Mouse (Mus musculus) lung, adult 2 months (tissue): Measurements from ENCODE around the gene Rcan3. TPM values are rescaled to one million over a fixed set of nuclear protein-coding genes. Genes with fewer than 3 reads are reported as not detected.

Experiments
- DNase-seq: peaks from one replicate; pipeline ENCODE4 v3.0.0; 2022
- H3K4me1 ChIP-seq: fragments of 200-500 bp; 2 replicates; pipeline ENCODE4 v1.6.1; 2011; ENCODE audit warnings: low read length; ENCODE audit not compliant: control insufficient read depth, insufficient read depth
- H3K4me3 ChIP-seq: fragments of 200-500 bp; replicated peaks from 2 replicates; pipeline ENCODE3; 2011; ENCODE audit warnings: low read depth, mild to moderate bottlenecking, control low read depth, low read length; ENCODE audit errors: extremely low read depth
- CTCF ChIP-seq: fragments of 200-500 bp; IDR thresholded peaks from 2 replicates; pipeline ENCODE4 v1.5.1; 2011; ENCODE audit warnings: mild to moderate bottlenecking, low read length, control low read depth; ENCODE audit not compliant: insufficient read depth
- POLR2A ChIP-seq: fragments of 200-500 bp; IDR thresholded peaks from 2 replicates; pipeline ENCODE4 v1.6.1; 2011; ENCODE audit warnings: low read depth, mild to moderate bottlenecking, control low read depth, low read length, borderline replicate concordance; ENCODE audit errors: extremely low read depth
- WGBS: fragments of 180-500 bp; shearing (Covaris S2); methylation state at CpG from one replicate; pipeline ENCODE4 v1.1.7; 2018; 5-methylcytosine and 5-hydroxymethylcytosine counted together
- polyA plus RNA-seq: library from polyadenylated mRNA; depleted of rRNA; stranded (reverse); fragments of >200 nt; gene quantifications from 2 replicates; pipeline ENCODE4 v1.2.3, GENCODE M21; 2012; rRNA removed

The Rcan3 gene
- polyA plus RNA-seq, 1 experiment = 14.3 TPM

DNA sequence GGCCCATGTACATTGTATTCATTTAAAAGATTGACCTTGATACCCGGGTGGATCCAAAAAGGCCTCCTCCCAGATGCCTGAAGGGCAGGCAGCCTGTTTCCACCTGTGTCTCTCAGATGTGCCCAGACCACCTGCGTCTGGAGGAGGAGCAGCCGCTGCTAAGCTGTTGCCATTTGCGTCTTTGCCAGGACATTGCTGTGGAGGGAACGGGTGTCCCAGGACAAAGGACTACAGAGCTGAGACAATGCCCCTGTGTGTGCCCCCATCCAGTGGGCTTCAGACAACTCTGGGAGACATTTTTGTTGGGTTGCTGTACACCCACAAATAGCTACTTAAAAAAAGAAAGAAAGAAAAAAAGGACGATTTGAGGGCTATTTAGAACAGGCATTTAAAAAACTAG is 70.8 kb downstream of the Rcan3 start:
- no peak overlapping the region for H3K4me3 ChIP-seq
- no peak for DNase-seq
- no peak for TF ChIP-seq CTCF
- no peak for TF ChIP-seq POLR2A
- 42% methylated on average over 6 of the region's 6 CpGs for WGBS
- no peaks in the 10 kb centered on the region for H3K4me1 ChIP-seq

Other genes with a start within 250 kb of the Rcan3 start
- 190 and 227 TPM in 2 replicates for gene Clic4, start 161.0 kb downstream of the Rcan3 start, polyA plus RNA-seq
- gene Srrm1, start 80.5 kb downstream of the Rcan3 start, polyA plus RNA-seq = 19.4 and 31.0 TPM in 2 replicates
- 3.0 and 5.4 TPM in 2 replicates for gene Ncmap, start 35.6 kb downstream of the Rcan3 start, polyA plus RNA-seq
- gene Stpg1, start 60.9 kb upstream of the Rcan3 start, polyA plus RNA-seq = 1.3 and 1.4 TPM in 2 replicates
- 58.2 and 84.6 TPM in 2 replicates for gene Nipal3, start 61.2 kb upstream of the Rcan3 start, polyA plus RNA-seq
- gene Grhl3, start 139.8 kb upstream of the Rcan3 start, polyA plus RNA-seq = 0.11 and 6.3 TPM in 2 replicates